Mouse (Mus musculus): ENCODE measurements around the gene Paqr7. TPM values are rescaled to one million over a fixed set of nuclear protein-coding genes. Genes with fewer than 3 reads are reported as not detected.

The Paqr7 gene
- polyA plus RNA-seq, 1 experiment from 2014 or later: 12.0 TPM

DNA sequence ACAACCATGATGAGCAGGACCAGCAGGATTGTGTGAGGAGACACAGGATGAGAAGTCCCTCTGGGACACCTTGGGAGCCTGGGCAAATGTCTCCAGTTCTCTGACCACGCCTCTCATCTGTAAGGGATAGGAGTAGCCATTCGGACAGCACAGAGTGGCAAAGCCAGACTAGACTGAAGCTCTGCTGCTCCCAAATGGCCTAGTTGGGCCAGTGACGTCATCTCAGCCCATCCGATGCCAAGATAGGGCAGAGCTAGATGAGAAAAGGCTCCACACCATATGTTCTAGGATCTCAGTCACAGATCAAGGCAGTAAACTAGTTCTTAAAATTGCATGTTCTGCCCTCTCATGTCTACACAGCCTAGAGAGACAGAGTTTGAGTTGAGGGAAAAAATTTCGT is 37.6 kb upstream of the Paqr7 start:
- Histone ChIP-seq H3K27ac (ENCODE audit: low read length) (no peak overlapping the region), H3K4me2 (ENCODE audit: low read depth, low read length) (no peak overlapping the region), H3K4me1 (ENCODE audit: control insufficient read depth, insufficient read depth, low read length) (peaks cover 8% of the 10 kb centered on the region; the same call in 1 of the 2 replicates), H3K9ac (ENCODE audit: low read length) (no peak overlapping the region), H3K27me3 (ENCODE audit: control insufficient read depth, insufficient read depth, low read length) (no peaks in the 10 kb centered on the region), H3K9me3 (replicated peaks; ENCODE audit: control insufficient read depth, low read length) (no peaks in the 10 kb centered on the region), H3K4me3 (replicated peaks; ENCODE audit: low read length) (no peak overlapping the region), H3K36me3 (ENCODE audit: control insufficient read depth, insufficient read depth, low read length) (no peaks in the 10 kb centered on the region)
- 80% methylated on average over 5 of the region's 5 CpGs for WGBS
- ATAC-seq (ENCODE audit: insufficient read depth, low FRiP score): no peak

GRCm38 (mm10) chr4:134460277-134460676 is 36.2 kb upstream of the Paqr7 start:
- ATAC-seq (ENCODE audit: insufficient read depth, low FRiP score): no peak
- Histone ChIP-seq H3K27ac (ENCODE audit: low read length) (no peak overlapping the region), H3K9ac (ENCODE audit: low read length) (no peak overlapping the region), H3K4me3 (replicated peaks; ENCODE audit: low read length) (no peak overlapping the region), H3K4me2 (ENCODE audit: low read depth, low read length) (no peak overlapping the region), H3K4me1 (ENCODE audit: control insufficient read depth, insufficient read depth, low read length) (peaks cover 8% of the 10 kb centered on the region; the same call in 1 of the 2 replicates), H3K27me3 (ENCODE audit: control insufficient read depth, insufficient read depth, low read length) (no peaks in the 10 kb centered on the region), H3K9me3 (replicated peaks; ENCODE audit: control insufficient read depth, low read length) (no peaks in the 10 kb centered on the region), H3K36me3 (ENCODE audit: control insufficient read depth, insufficient read depth, low read length) (no peaks in the 10 kb centered on the region)
- WGBS: 67% methylated on average over 10 of the region's 10 CpGs

DNA sequence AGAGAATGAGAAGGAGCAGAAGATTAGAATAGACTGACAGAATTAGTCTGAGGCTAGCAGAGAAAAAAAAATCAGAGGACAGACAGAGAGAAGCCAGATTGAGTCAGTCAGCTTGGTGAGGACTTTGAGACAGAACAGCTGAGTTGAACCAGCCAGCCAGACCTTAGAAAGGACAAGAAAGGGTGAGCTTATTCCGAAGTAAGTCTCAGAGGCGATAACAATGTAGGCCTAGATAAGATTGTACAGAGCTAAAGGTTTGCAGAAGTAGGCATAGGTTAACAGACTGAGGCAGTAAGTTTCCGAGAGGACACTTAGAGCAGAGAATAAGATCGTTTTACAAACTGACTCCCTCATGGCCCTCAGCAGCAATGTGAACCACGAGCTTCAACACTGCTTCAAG is 35.2 kb upstream of the Paqr7 start:
- Histone ChIP-seq H3K27ac (ENCODE audit: low read length) (no peak overlapping the region), H3K27me3 (ENCODE audit: control insufficient read depth, insufficient read depth, low read length) (no peaks in the 10 kb centered on the region), H3K4me2 (ENCODE audit: low read depth, low read length) (no peak overlapping the region), H3K4me1 (ENCODE audit: control insufficient read depth, insufficient read depth, low read length) (no peaks in the 10 kb centered on the region), H3K9me3 (replicated peaks; ENCODE audit: control insufficient read depth, low read length) (no peaks in the 10 kb centered on the region), H3K36me3 (ENCODE audit: control insufficient read depth, insufficient read depth, low read length) (no peaks in the 10 kb centered on the region), H3K4me3 (replicated peaks; ENCODE audit: low read length) (no peak overlapping the region), H3K9ac (ENCODE audit: low read length) (no peak overlapping the region)
- ATAC-seq (ENCODE audit: insufficient read depth, low FRiP score): no peak
- WGBS: 70% methylated on average over 5 of the region's 5 CpGs

GRCm38 (mm10) chr4:134465789-134466188 is 30.7 kb upstream of the Paqr7 start:
- Histone ChIP-seq H3K36me3 (ENCODE audit: control insufficient read depth, insufficient read depth, low read length) (peaks cover 2% of the 10 kb centered on the region; the same call in 1 of the 2 replicates), H3K9me3 (replicated peaks; ENCODE audit: control insufficient read depth, low read length) (no peaks in the 10 kb centered on the region), H3K27ac (ENCODE audit: low read length) (no peak overlapping the region), H3K27me3 (ENCODE audit: control insufficient read depth, insufficient read depth, low read length) (no peaks in the 10 kb centered on the region), H3K4me1 (ENCODE audit: control insufficient read depth, insufficient read depth, low read length) (peaks cover 5% of the 10 kb centered on the region), H3K9ac (ENCODE audit: low read length) (no peak overlapping the region), H3K4me2 (ENCODE audit: low read depth, low read length) (no peak overlapping the region), H3K4me3 (replicated peaks; ENCODE audit: low read length) (no peak overlapping the region)
- 44% methylated on average over 12 of the region's 12 CpGs for WGBS
- no peak for ATAC-seq (ENCODE audit: insufficient read depth, low FRiP score)

- no peak for ATAC-seq (ENCODE audit: insufficient read depth, low FRiP score)
- H3K4me3 ChIP-seq (replicated peaks; ENCODE audit: low read length): no peak overlapping the region
- no peak overlapping the region for H3K9ac ChIP-seq (ENCODE audit: low read length)
- WGBS: 60% methylated on average over 11 of the region's 11 CpGs
- no peaks in the 10 kb centered on the region for H3K9me3 ChIP-seq (replicated peaks; ENCODE audit: control insufficient read depth, low read length)
- H3K36me3 ChIP-seq (ENCODE audit: control insufficient read depth, insufficient read depth, low read length): peaks cover 9% of the 10 kb centered on the region
- H3K4me2 ChIP-seq (ENCODE audit: low read depth, low read length): no peak overlapping the region
- H3K4me1 ChIP-seq (ENCODE audit: control insufficient read depth, insufficient read depth, low read length): peaks cover 5% of the 10 kb centered on the region
- H3K27ac ChIP-seq (ENCODE audit: low read length): no peak overlapping the region
- H3K27me3 ChIP-seq (ENCODE audit: control insufficient read depth, insufficient read depth, low read length): no peaks in the 10 kb centered on the region
Measured at GRCm38 (mm10) chr4:134466381-134467262, 29.9 kb upstream of the Paqr7 start.

GRCm38 (mm10) chr4:134467435-134468214 is 28.9 kb upstream of the Paqr7 start:
- under 1% methylated on average over 31 of the region's 31 CpGs for WGBS
- Histone ChIP-seq H3K27me3 (ENCODE audit: control insufficient read depth, insufficient read depth, low read length) (no peaks in the 10 kb centered on the region), H3K36me3 (ENCODE audit: control insufficient read depth, insufficient read depth, low read length) (peaks cover 12% of the 10 kb centered on the region), H3K4me2 (ENCODE audit: low read depth, low read length) (peak overlapping the region; percentile 98), H3K4me1 (ENCODE audit: control insufficient read depth, insufficient read depth, low read length) (peaks cover 5% of the 10 kb centered on the region), H3K4me3 (replicated peaks; ENCODE audit: low read length) (peak overlapping the region; percentile 94), H3K27ac (ENCODE audit: low read length) (peak overlapping the region; percentile 54; the same call in 1 of the 2 replicates), H3K9me3 (replicated peaks; ENCODE audit: control insufficient read depth, low read length) (no peaks in the 10 kb centered on the region), H3K9ac (ENCODE audit: low read length) (peak overlapping the region; percentile 79)
- ATAC-seq (ENCODE audit: insufficient read depth, low FRiP score): peak; percentile 3

DNA sequence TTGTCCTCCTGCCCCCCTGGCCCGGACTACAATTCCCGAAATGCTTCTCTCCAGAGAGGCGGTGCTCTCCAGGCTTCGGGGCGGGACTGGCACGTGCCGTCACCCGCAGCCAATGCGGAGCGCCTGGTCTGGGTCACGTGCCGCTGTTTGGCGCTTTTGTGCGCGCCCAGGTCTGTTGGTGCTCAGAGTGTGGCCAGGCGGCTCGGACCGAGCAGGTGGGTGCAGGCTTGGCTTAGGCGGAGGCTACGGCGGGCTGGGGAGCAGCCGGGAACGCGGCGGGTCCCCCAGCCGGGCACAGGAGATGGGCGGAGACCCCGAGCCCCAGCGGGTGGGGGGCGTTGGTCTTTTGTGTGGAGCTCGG is 28.3 kb upstream of the Paqr7 start, which contains the start of gene Stmn1:
TSS of gene Stmn1 (plus strand) at position 106 of the 361 bp plus-strand sequence.
- H3K4me2 ChIP-seq (ENCODE audit: low read depth, low read length): peak within 1 kb of the TSS; percentile 98
- ATAC-seq (ENCODE audit: insufficient read depth, low FRiP score): peak; percentile 96
- H3K9me3 ChIP-seq (replicated peaks; ENCODE audit: control insufficient read depth, low read length): no peaks in the 10 kb centered on the region
- H3K27me3 ChIP-seq (ENCODE audit: control insufficient read depth, insufficient read depth, low read length): no peaks in the 10 kb centered on the region
- peak within 1 kb of the TSS; percentile 92 for H3K9ac ChIP-seq (ENCODE audit: low read length)
- peaks cover 5% of the 10 kb centered on the region for H3K4me1 ChIP-seq (ENCODE audit: control insufficient read depth, insufficient read depth, low read length)
- peaks cover 12% of the 10 kb centered on the region for H3K36me3 ChIP-seq (ENCODE audit: control insufficient read depth, insufficient read depth, low read length)
- under 1% methylated on average over 29 of the region's 31 CpGs for WGBS
- H3K27ac ChIP-seq (ENCODE audit: low read length): peak within 1 kb of the TSS; percentile 93
- H3K4me3 ChIP-seq (replicated peaks; ENCODE audit: low read length): peak within 1 kb of the TSS; percentile 94

DNA sequence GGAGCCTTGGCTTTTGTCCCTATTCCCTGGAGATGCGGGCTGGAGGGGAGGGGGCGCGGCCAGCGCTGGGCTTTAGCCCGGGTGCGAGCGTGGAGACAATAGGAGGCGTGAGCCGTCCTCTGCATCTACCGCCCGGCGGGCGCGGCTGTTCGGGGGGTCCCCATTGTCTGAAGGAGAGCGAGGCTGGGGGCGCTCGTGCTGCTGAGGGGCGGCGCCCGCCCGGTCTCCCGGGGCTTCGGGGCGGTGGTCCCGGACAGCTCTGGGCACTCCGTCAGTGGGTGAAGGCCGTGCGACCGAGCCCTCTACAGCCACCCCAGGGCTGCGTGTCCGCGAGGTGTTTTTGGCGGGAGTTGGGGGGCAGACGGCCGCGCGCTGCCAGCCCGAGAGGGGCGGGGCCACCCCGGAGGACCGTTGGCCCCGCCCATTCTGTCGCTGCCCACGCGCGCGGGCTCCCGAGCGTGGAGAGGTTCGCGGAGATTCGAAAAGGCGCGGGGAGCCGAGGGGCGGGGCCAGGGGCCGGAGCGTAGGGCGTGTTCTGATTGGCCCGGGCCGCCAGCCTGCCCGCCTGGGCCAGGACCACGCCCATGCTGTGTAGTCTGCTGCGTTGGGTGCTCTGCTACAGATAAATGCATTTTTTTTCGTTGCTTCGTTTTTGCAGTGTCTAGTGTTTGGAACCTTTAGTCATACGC is 27.8 kb upstream of the Paqr7 start:
- Histone ChIP-seq H3K4me2 (ENCODE audit: low read depth, low read length) (peak overlapping the region; percentile 98), H3K27me3 (ENCODE audit: control insufficient read depth, insufficient read depth, low read length) (no peaks in the 10 kb centered on the region), H3K9ac (ENCODE audit: low read length) (peak overlapping the region; percentile 92), H3K9me3 (replicated peaks; ENCODE audit: control insufficient read depth, low read length) (no peaks in the 10 kb centered on the region), H3K36me3 (ENCODE audit: control insufficient read depth, insufficient read depth, low read length) (peaks cover 13% of the 10 kb centered on the region), H3K27ac (ENCODE audit: low read length) (peak overlapping the region; percentile 93), H3K4me1 (ENCODE audit: control insufficient read depth, insufficient read depth, low read length) (peaks cover 5% of the 10 kb centered on the region), H3K4me3 (replicated peaks; ENCODE audit: low read length) (peak overlapping the region; percentile 94)
- under 1% methylated on average over 67 of the region's 68 CpGs for WGBS
- peak; percentile 90 for ATAC-seq (ENCODE audit: insufficient read depth, low FRiP score)
